Mouse (Mus musculus): ENCODE results near the gene Acap1. TPM values are rescaled to one million over a fixed set of nuclear protein-coding genes. Genes with fewer than 3 reads are reported as not detected.

The Acap1 gene
- total RNA-seq, 4 experiments from 2014 or later = 0.31 to 1.9 (median 0.86) TPM

DNA sequence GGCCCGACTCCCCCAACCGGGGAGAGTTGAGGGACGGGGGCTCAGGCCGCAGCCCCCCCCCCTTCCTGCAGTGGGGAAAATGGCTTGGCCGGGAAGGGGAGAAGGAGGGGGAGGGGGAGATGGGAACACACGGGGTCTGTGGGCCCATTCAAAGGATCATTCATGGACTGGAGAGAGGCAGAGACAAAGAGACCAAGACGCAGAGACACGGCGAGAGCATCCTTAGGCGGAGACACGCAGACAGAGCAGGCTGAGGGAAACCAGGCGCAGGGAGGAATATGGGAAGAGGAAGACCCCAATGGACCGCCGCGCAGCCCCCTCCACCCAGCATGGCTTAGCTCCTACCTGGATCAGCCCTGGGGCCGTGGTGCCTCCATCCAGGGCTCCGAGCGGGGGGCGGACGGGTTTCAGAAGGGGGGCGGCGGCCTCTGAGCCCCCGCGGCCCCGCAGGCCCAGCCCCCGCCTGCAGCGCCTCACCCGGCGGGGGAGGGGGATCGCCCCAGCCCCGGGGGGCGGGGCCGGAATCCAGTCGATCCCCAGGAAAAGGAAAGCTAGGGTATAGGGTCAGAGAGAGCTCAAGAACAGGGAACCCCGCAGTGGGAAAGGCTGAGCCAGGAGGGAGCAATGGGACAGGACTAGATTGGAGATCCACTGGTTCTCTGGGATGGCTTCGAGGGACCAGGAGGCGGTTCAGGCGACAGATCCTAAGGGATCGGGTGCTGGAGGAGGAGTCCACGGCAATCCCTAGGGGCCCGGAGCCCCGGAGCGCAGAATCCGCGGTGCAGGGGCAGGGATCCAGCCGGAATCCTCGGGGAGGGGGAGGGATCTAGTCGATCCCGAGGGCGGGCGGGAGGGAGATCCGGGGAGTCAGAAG, 58.4 kb downstream of the Acap1 start:
- DNase-seq = peak; percentile 31

DNA sequence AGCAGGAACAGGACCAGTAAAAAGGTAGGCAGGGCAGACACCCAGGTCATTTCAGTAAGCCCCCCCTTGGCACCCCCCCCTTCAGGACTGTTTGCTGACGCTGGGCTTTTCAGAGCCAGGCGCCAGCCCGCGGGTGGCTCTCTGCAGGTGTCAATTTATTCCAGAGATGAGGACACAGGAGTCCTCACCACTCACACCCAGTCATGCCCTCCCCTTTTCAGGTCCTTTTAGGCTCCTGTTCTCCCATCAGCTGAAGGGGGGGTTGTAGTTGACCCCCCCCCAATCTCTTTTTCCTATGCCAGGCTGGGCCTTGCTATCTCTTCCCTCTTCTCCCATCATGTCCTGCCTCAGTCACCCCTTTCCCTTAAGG, 59.4 kb downstream of the Acap1 start:
- no peak for DNase-seq

DNA sequence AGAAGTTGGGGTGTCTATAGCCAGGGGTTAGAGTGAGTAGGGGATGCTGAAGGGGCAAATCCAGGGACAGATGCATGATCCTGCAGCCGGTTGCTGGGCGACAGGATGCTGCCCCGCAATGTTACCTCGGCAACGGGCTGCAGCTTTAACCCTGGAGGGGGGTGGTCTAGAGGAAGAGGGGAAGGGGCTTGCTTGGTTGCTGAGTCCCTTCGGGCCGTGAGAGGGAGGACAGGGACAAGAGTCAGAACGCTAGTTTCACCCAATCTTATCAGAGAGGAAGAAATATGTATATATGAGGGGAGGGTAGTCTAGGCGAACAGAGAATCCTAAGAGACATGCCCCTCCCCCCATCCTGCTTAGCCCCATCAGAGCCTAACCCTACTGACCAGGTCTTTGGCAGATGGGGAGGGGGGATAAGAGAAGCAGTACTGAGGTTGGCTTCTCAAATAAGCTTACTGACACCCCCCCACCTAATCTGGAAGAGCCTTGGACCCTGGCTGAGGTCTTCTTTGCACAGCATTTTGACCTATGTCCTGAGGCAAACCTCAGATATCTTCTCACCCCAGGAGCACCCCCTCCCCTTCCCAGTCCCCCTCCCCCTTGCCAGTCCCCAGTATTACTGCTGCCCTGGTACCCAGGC, 59.9 kb downstream of the Acap1 start:
- DNase-seq = no peak

DNA sequence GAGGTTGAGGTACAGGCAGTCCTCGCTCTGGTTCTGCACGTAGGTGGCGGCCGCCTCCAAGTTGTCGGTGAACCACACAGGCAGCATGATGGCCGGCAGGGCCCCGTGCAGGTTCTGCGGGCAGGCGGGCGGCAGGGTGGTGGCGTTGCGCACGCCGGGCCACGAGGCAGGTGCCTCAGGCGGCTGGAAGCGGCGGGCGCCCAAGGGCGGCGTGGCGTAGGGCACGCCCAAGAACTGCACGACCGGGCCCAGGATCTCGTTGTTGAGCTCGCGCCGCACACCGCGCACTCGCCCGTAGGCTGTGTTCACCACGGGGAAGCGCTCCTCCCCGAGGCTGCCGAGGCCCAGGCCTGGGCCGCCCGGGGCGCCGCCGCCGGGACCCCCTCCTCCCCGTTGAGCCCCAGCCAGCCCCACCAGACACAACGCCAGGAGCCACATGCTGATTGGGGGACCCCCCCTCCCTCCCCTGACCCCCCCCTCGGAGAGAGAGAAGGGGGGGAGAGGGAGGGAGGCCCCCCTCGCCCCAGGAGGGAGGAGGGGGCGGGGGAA, 61.3 kb downstream of the Acap1 start:
- DNase-seq = no peak

DNA sequence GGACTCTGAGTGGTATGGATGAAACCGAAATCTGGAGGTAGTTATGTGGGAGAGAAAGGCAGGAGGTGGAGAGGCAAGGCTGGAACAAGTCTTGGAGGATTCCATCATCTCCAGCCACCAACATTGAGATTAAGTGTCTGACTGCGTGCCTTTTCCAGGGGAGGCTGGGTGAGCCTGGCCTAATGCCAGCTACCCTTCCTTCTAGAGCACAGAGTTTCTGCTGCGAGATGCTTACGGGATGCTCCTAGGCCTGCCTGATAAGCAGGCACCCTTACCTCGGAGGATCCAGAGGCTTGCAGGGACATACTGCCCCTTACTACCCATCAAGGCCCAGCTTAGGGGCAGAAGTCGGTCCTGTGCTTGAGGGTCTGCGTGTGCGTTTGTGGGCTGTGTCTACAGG, 61.8 kb downstream of the Acap1 start:
- no peak for DNase-seq

Small RNA genes lying within 50 kb of the gene (microRNA-seq; reads per million reads assigned to microRNA genes)
- 0 reads per million in 2 experiments for gene Mir6924

Other genes with a start within 250 kb of the Acap1 start
- not detected for gene Sox15, start 240.2 kb downstream of the Acap1 start, total RNA-seq (2022)
- 100 to 1,000 TPM; 107 to 123 (median 113) TPM for gene Mpdu1, start 232.9 kb downstream of the Acap1 start, total RNA-seq (2022)
- 10 to 100 TPM; 17.9 to 43.8 (median 30.0) TPM for gene Cd68, start 229.4 kb downstream of the Acap1 start, total RNA-seq (2022)
- 100 to 1,000 TPM; 500 to 614 (median 555) TPM for gene Eif4a1, start 223.1 kb downstream of the Acap1 start, total RNA-seq (2022)
- 10 to 100 TPM; 72.5 to 92.1 (median 85.0) TPM for gene Senp3, start 213.5 kb downstream of the Acap1 start, total RNA-seq (2022)
- 1 to 10 TPM; 2.5 to 7.3 (median 4.5) TPM for gene Tnfsf13, start 209.8 kb downstream of the Acap1 start, total RNA-seq (2022)
- 10 to 100 TPM; 24.1 to 47.6 (median 36.3) TPM for gene Tnfsf12, start 199.7 kb downstream of the Acap1 start, total RNA-seq (2022)
- gene Tnfsfm13, start 199.4 kb downstream of the Acap1 start, total RNA-seq (2022) = 1 to 10 TPM; 3.4 to 8.4 (median 7.9) TPM
- gene Polr2a, start 136.9 kb downstream of the Acap1 start, total RNA-seq (2022) = 100 to 1,000 TPM in 2 of 4 experiments, 10 to 100 TPM in 2; 85.2 to 125 (median 101) TPM
- gene Slc35g3, start 133.6 kb downstream of the Acap1 start, total RNA-seq (2022) = not detected
- gene Zbtb4, start 129.6 kb downstream of the Acap1 start, total RNA-seq (2022) = 100 to 1,000 TPM in 2 of 4 experiments, 10 to 100 TPM in 2; 73.0 to 121 (median 97.6) TPM
- 1 to 10 TPM; 1.5 to 8.1 (median 5.0) TPM for gene Chrnb1, start 99.6 kb downstream of the Acap1 start, total RNA-seq (2022)
- gene Fgf11, start 93.7 kb downstream of the Acap1 start, total RNA-seq (2022) = 10 to 100 TPM in 2 of 4 experiments, 1 to 10 TPM in 2; 2.5 to 32.7 (median 16.9) TPM
- 1 to 10 TPM in 1 of 4 experiments, under 1 TPM in 3; 0.45 to 1.1 (median 0.72) TPM for gene Tmem102, start 89.9 kb downstream of the Acap1 start, total RNA-seq (2022)
- not detected for gene Gm39566, start 80.2 kb downstream of the Acap1 start, total RNA-seq (2022)
- not detected for gene Spem2, start 77.1 kb downstream of the Acap1 start, total RNA-seq (2022)
- gene Spem1, start 73.4 kb downstream of the Acap1 start, total RNA-seq (2022) = under 1 TPM in 1 of 4 experiments, not detected in 3; 0.38 TPM
- 10 to 100 TPM; 22.2 to 48.7 (median 35.8) TPM for gene Nlgn2, start 57.8 kb downstream of the Acap1 start, total RNA-seq (2022)
- gene Tmem256, start 57.0 kb downstream of the Acap1 start, total RNA-seq (2022) = 100 to 1,000 TPM; 122 to 164 (median 149) TPM
- gene Plscr3, start 49.2 kb downstream of the Acap1 start, total RNA-seq (2022) = 10 to 100 TPM; 40.2 to 69.1 (median 62.1) TPM
- gene Tnk1, start 36.8 kb downstream of the Acap1 start, total RNA-seq (2022) = under 1 TPM in 2 of 4 experiments, not detected in 2; 0.11 to 0.20 TPM
- gene Tmem95, start 17.5 kb downstream of the Acap1 start, total RNA-seq (2022) = not detected
- 1 to 10 TPM; 4.3 to 6.2 (median 5.5) TPM for gene Kctd11, start 14.1 kb downstream of the Acap1 start, total RNA-seq (2022)
- 1 to 10 TPM in 1 of 4 experiments, under 1 TPM in 3; 0.23 to 2.4 (median 0.71) TPM for gene 2810408A11Rik, start 5.4 kb upstream of the Acap1 start, total RNA-seq (2022)
- gene Neurl4, start 5.5 kb upstream of the Acap1 start, total RNA-seq (2022) = 10 to 100 TPM; 36.4 to 71.4 (median 51.5) TPM
- gene Gps2, start 18.3 kb upstream of the Acap1 start, total RNA-seq (2022) = 10 to 100 TPM; 44.0 to 72.7 (median 52.0) TPM
- 100 to 1,000 TPM; 468 to 561 (median 519) TPM for gene Eif5a, start 26.4 kb upstream of the Acap1 start, total RNA-seq (2022)
- 10 to 100 TPM in 3 of 4 experiments, 1 to 10 TPM in 1; 6.3 to 13.9 (median 11.8) TPM for gene Ybx2, start 40.3 kb upstream of the Acap1 start, total RNA-seq (2022)
- gene Slc2a4, start 52.6 kb upstream of the Acap1 start, total RNA-seq (2022) = 10 to 100 TPM; 36.5 to 90.1 (median 50.0) TPM
- gene Cldn7, start 69.2 kb upstream of the Acap1 start, total RNA-seq (2022) = under 1 TPM in 1 of 4 experiments, not detected in 3; 0.55 TPM
- gene Ctdnep1, start 85.6 kb upstream of the Acap1 start, total RNA-seq (2022) = 100 to 1,000 TPM; 109 to 125 (median 120) TPM
- 10 to 100 TPM; 56.9 to 87.4 (median 73.6) TPM for gene Elp5, start 87.0 kb upstream of the Acap1 start, total RNA-seq (2022)
- gene Gabarap, start 95.6 kb upstream of the Acap1 start, total RNA-seq (2022) = 100 to 1,000 TPM; 369 to 430 (median 397) TPM
- 10 to 100 TPM; 55.7 to 61.0 (median 58.4) TPM for gene Phf23, start 100.2 kb upstream of the Acap1 start, total RNA-seq (2022)
- gene Dvl2, start 105.1 kb upstream of the Acap1 start, total RNA-seq (2022) = 10 to 100 TPM; 13.4 to 27.1 (median 20.5) TPM
- 100 to 1,000 TPM; 323 to 415 (median 392) TPM for gene Acadvl, start 119.9 kb upstream of the Acap1 start, total RNA-seq (2022)
- gene Dlg4, start 121.4 kb upstream of the Acap1 start, total RNA-seq (2022) = 10 to 100 TPM; 25.7 to 65.4 (median 45.9) TPM
- under 1 TPM in 3 of 4 experiments, not detected in 1; 0.31 to 0.75 (median 0.38) TPM for gene Asgr1, start 158.5 kb upstream of the Acap1 start, total RNA-seq (2022)
- gene Asgr2, start 197.1 kb upstream of the Acap1 start, total RNA-seq (2022) = 1 to 10 TPM in 2 of 4 experiments, under 1 TPM in 2; 0.62 to 2.9 (median 1.1) TPM
- 1 to 10 TPM; 3.1 to 6.9 (median 4.2) TPM for gene Mgl2, start 234.8 kb upstream of the Acap1 start, total RNA-seq (2022)